Mouse (Mus musculus) stomach, postnatal 0 days (tissue): ENCODE measurements at regions not wholly inside any gene's neighbourhood (a gene's known extent, or its start where the extent isn't known, plus 50 kb on each side); places are given as distances from the start of the nearest gene placed in this dataset.

ENCODE experiments used
- CTCF ChIP-seq: IDR thresholded peaks from 2 replicates; pipeline ENCODE4 v1.5.1; 2016; ENCODE audit warnings: antibody characterized with exemption, low read depth, mild to moderate bottlenecking, moderate library complexity
- EP300 ChIP-seq: optimal IDR thresholded peaks from 2 replicates; pipeline ENCODE3; 2016; ENCODE audit warnings: antibody characterized with exemption

GRCm38 (mm10) chr7:113133891-113134290 lies 73.4 kb upstream of the Arntl start:
- no peak for TF ChIP-seq CTCF
- no peak for TF ChIP-seq EP300
